Mouse (Mus musculus) bone marrow, adult 2 months (tissue): ENCODE measurements around the gene Adamtsl4.

Source experiments
- CTCF ChIP-seq: fragments of 200-500 bp; IDR thresholded peaks from 2 replicates; pipeline ENCODE4 v1.5.1; 2011; ENCODE audit warnings: low read length, control low read depth; ENCODE audit not compliant: control insufficient read depth, insufficient read depth
- POLR2A ChIP-seq: fragments of 200-500 bp; IDR thresholded peaks from 2 replicates; pipeline ENCODE4 v1.6.1; 2011; ENCODE audit warnings: low read depth, mild to moderate bottlenecking, control low read depth, low read length, borderline replicate concordance; ENCODE audit not compliant: control insufficient read depth

DNA sequence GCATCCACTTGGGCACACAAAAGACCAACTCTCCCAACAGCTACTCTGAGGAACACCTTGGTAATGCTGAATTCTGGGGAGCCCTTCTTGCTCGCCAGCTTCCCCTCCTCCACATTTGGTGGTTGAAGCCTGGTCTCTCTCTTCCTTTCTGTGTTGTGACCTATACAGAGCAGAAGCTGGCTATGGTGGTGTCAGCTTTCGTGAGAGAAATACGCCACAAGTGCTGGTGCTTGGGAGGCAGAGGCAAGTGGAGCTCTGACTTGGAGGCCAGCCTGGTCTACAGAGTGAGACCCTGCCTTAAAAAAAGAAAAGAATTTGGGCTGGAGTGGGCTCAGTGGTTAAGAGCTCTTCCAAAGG is 18.4 kb downstream of the Adamtsl4 start:
- TF ChIP-seq CTCF (no peak), POLR2A (no peak)
